Mouse (Mus musculus) Muller cell, postnatal 12 days (primary cell): ENCODE results near the gene Plekhh2.

Experiments used
- DNase-seq: peaks from one replicate; pipeline ENCODE4 v3.0.0-alpha.2; 2015; ENCODE audit errors: inconsistent ontology term

Gene Plekhh2

DNA sequence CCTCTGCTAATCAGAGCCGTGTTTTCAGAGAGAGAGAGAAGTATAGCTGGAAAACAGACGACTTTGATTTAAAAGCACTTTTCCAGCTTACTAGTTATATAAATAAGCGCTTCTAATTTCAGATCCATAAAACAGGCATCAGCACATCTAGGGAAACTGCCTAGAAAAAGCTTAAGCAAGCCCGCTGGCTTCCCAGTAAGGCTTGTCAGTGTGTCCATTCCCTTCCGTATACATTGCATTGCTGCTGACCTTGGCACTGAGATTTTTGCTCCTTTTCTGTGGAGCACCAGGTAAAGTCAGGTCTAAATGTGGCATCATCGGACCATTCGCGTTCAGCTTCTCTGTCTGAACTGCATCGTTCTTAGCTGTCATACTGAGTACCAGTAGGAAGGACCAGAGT, 130.6 kb downstream of the Plekhh2 start:
- DNase-seq: no peak

GRCm38 (mm10) chr17:84644292-84645050, 132.8 kb downstream of the Plekhh2 start:
- no peak for DNase-seq

- DNase-seq: no peak
Observed at GRCm38 (mm10) chr17:84645119-84645518, 133.4 kb downstream of the Plekhh2 start.

DNA sequence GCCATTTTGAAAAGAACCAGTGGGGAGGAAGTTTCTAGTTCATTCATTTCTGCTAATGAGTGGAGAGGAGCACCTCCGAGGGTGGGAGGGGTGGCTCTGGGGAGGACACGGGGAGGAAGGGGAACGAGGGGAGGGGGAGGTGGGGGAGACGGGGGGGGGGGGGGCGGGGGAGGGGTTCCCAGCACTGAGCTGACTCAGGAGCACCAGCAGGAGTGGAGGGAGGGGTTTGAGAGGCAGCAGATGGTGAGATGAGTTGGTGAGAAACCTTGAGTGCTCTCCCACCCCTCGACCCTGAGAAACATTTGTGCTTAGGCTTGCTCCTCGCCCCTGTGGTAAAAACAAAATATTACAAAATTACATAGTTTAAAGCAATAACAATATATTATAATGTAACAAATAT, 134.2 kb downstream of the Plekhh2 start:
- DNase-seq: no peak

DNA sequence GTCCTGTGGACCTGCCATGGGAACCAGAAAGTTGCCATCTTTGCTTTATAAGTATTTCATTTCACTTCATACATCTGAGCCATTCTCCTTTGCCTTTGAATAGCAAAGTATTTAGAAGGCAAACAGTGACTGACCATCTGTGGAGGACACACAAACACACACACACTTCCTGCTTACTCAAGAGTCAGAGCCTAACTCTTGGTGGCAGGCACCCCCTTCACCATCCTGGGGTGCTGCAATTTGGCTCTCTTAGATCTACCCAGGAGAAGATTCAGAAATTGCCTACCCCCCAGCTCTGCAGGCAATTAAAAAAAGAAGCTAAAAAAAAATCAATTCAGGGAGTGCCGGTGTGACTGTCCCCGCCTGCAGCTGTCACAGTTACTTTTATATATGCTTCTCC, 134.8 kb downstream of the Plekhh2 start:
- DNase-seq: no peak

DNA sequence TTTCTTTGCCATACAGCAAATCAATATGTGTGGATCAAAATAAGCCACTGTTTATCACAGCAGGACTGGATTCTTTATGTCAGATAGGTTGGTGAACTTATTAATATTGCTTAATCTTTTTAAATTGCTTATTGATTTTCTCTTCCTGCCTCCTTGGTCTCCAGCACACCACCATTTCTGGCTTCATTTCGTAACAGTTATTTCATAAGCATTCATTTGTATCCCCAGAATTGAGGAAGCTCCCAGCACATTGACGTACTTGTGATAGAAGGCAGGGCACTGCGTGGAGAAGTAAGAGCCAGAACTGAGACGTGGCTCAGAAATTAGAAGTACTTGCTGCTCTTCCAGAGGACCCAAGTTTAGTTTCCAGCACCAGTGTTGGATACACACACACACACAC, 135.9 kb downstream of the Plekhh2 start:
- no peak for DNase-seq

DNA sequence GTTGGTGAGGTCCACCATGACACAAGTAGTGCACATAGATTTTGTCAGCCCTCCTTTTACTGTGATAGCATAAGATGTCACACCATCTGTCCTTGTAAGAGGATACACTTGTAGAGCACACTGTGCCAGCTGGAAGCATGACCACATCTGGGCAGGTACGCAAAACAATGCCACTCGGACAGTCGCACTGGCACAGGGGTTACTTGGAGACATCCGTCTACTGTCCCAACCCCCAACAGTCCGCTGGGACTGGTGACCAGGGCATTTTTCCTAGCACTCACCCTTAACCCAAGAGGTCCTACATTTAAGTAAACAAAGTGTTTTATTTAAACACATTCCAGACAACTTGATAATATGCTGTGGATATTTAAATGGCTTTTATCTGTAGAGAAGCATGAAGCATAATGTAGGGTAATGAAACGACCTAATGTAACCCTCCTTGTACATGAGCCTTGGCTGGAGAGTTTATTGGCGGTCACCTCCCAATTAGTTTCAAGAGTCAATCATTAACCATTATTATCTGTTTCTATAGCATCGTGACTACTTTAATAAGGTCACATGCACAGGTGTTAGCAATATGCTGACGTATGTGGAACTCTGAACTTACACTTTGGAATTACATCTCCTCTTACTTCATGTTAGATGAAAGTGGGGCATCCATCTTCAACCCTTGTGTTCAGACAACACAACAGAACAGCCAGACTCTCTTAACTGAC, 138.8 kb downstream of the Plekhh2 start:
- DNase-seq: no peak

- no peak for DNase-seq
Observed at GRCm38 (mm10) chr17:84653544-84653943, 141.8 kb downstream of the Plekhh2 start.

- no peak for DNase-seq
Observed at GRCm38 (mm10) chr17:84656205-84656604, 144.5 kb downstream of the Plekhh2 start.

- DNase-seq: no peak
Observed at GRCm38 (mm10) chr17:84656653-84657421, 145.1 kb downstream of the Plekhh2 start.

- no peak for DNase-seq
Observed at GRCm38 (mm10) chr17:84657422-84657732, 145.7 kb downstream of the Plekhh2 start.

DNA sequence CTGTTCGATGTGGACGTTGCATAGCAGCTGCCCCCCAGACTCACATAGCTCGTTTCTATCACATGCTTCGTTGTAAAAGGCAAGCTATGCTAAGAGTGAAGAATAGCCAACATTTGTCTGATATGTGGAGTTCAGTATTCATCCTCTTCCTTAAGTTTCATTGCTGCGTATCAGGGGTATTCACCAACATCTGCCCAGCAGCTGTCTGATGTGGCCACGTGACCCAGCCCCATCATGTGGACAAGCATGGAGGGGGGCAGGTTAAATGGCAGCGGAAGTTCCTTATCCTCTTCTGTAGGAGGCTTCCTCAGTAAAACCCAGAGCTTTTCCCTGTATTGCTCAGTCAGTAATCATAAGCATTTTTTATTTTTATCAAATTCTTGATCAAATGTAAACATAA, 146.1 kb downstream of the Plekhh2 start:
- DNase-seq: no peak

- no peak for DNase-seq
Observed at GRCm38 (mm10) chr17:84658195-84658594, 146.5 kb downstream of the Plekhh2 start.

GRCm38 (mm10) chr17:84658951-84659350, 147.3 kb downstream of the Plekhh2 start:
- DNase-seq: no peak

DNA sequence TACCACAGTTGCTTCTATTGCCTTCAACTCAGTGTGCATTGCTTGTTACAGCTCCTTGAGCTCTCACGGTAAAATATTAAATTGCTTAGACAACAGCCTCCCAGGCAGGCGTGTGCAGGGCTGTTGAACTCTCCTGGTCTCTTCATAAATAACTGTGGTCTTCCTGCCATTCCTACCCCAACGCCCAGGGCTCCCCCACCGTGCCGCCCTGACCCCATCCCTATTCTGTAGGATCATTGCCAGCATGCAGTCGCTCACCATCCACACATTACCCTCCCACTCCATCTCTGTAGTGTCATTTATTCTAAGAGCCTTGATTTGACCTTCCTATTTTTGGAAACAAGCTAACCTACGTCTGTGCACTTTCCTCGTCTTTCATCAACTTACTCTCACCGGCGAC, 153.4 kb downstream of the Plekhh2 start:
- DNase-seq: no peak

- DNase-seq: no peak
Observed at GRCm38 (mm10) chr17:84665691-84666090, 154.0 kb downstream of the Plekhh2 start.

GRCm38 (mm10) chr17:84667848-84668247, 156.2 kb downstream of the Plekhh2 start:
- no peak for DNase-seq
